ENCODE assay signal across 8 mouse cellular contexts in genomic region chr3:128349123-128349522, GRCm38 (mm10).
DNase-seq lines count a peak whose midpoint lies in the region; ATAC-seq and TF ChIP-seq lines count a peak whose summit lies in the region.
"Not testable (repeated sequence)": the region's sequence is repeated elsewhere in the genome, so short reads cannot be mapped to it uniquely, and the experiment has no call there.

No protein-coding gene starts in this region.

- H3K27me3 ChIP-seq in hindbrain, embryonic 16.5 days (replicated peaks; ENCODE audit: control insufficient read depth, insufficient read depth, low read length); lung, embryonic 14.5 days (ENCODE audit: insufficient read depth, low read length); neural tube, embryonic 13.5 days: not testable (repeated sequence)

- not testable (repeated sequence) for H3K9ac ChIP-seq in hindbrain, embryonic 16.5 days (ENCODE audit: low read depth, low read length); lung, embryonic 14.5 days; neural tube, embryonic 13.5 days

- peak; percentile 86 for TF ChIP-seq CTCF in layer of hippocampus, adult 2 months (conservative IDR thresholded peaks at IDR 0.05)
- peak; percentile 78 for TF ChIP-seq CTCF in lung, embryonic 14.5 days (IDR thresholded peaks at IDR 0.05; ENCODE audit: low read depth)

- H3K9me3 ChIP-seq in hindbrain, embryonic 16.5 days (ENCODE audit: control insufficient read depth, low read length); lung, embryonic 14.5 days (ENCODE audit: low read depth, low read length); neural tube, embryonic 13.5 days: not testable (repeated sequence)

- H3K4me3 ChIP-seq in hindbrain, embryonic 16.5 days (ENCODE audit: low read length); layer of hippocampus, adult 2 months; lung, embryonic 14.5 days (ENCODE audit: low read depth, low read length); neural tube, embryonic 13.5 days: not testable (repeated sequence)

- 12% methylated on average over 2 of the region's 2 CpGs for WGBS in hindbrain, embryonic 16.5 days
- WGBS in lung, embryonic 14.5 days: 11% methylated on average over 2 of the region's 2 CpGs
- 12% methylated on average over 2 of the region's 2 CpGs for WGBS in neural tube, embryonic 13.5 days

- DNase-seq in adrenal gland, adult (ENCODE audit: inconsistent age in 2 of 2, low spot score in 1 of 2): peak; percentile 14 to 65
- peak; percentile 81 for DNase-seq in embryo, embryonic 11 days
- DNase-seq in frontal cortex, postnatal 14 days (ENCODE audit: low spot score in 2 of 2): peak; percentile 7 to 12
- peak; percentile 52 to 59 for DNase-seq in layer of hippocampus, adult 2 months (ENCODE audit: low spot score in 2 of 2)
- peak; percentile 86 for DNase-seq in lung, embryonic 14.5 days
- peak; percentile 3 to 5 for DNase-seq in urinary bladder, postnatal 36 days (ENCODE audit: low spot score in 2 of 2)

- not testable (repeated sequence) for H3K27ac ChIP-seq in hindbrain, embryonic 16.5 days (ENCODE audit: low read depth, low read length); layer of hippocampus, adult 2 months; lung, embryonic 14.5 days (ENCODE audit: low read depth); neural tube, embryonic 13.5 days (replicated peaks)

- H3K4me2 ChIP-seq in hindbrain, embryonic 16.5 days (ENCODE audit: low read length); lung, embryonic 14.5 days; neural tube, embryonic 13.5 days: not testable (repeated sequence)

- peak; percentile 79; the same call in 1 of the 2 replicates for ATAC-seq in hindbrain, embryonic 16.5 days
- not testable (repeated sequence) for ATAC-seq in lung, embryonic 14.5 days (ENCODE audit: insufficient read depth)
- ATAC-seq in neural tube, embryonic 13.5 days (ENCODE audit: low read depth): peak; percentile 69

- not testable (repeated sequence) for H3K36me3 ChIP-seq in hindbrain, embryonic 16.5 days (ENCODE audit: control insufficient read depth, insufficient read depth, low read length); lung, embryonic 14.5 days (ENCODE audit: insufficient read depth); neural tube, embryonic 13.5 days

- H3K4me1 ChIP-seq in hindbrain, embryonic 16.5 days (ENCODE audit: control insufficient read depth, insufficient read depth, low read depth, low read length); lung, embryonic 14.5 days (ENCODE audit: insufficient read depth); neural tube, embryonic 13.5 days (replicated peaks): not testable (repeated sequence)

Comparison
In these comparisons a context has a peak if more than half of its experiments do, and no peak if none do; other contexts are left out.
1. DNase-seq: peak in every context shown above with its lines; median percentile 86 in lung, embryonic 14.5 days; 81 in embryo, embryonic 11 days; 56 in layer of hippocampus, adult 2 months; 40 in adrenal gland, adult; 10 in frontal cortex, postnatal 14 days; 4 in urinary bladder, postnatal 36 days.